Mouse (Mus musculus) cerebellum, postnatal 10 days (tissue): Measurements from ENCODE around the gene Olfr1451.
"Not testable (repeated sequence)": the region's sequence is repeated elsewhere in the genome, so short reads cannot be mapped to it uniquely, and the experiment has no call there.

Experiments used
- DNase-seq, 2 experiments: peaks; one replicate each; pipeline ENCODE4 v3.0.0; 2021; ENCODE audit warnings: mixed read lengths in 2 of 2

Gene Olfr1451

DNA sequence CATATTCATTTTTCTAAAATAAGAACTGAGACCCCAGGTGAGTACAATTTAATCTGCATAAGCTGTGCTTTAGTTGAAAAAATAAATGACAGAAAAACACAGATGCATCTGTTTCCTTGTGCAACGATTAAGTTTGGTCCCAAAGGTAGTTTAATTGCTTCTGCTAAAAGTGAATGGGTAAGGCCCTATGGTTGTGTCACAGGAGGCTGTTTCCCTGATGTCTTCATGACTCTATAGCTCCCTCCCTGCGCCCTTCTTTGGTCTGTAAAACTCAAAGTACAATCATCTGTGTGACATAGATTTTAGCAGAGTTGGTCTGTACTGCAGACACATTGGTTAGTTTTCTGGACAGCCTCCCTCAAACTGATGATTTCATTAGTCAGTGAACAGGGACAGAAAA is at the start of gene Olfr1451:
Olfr1451 (plus strand) TSS at position 301 of the 400 bp plus-strand sequence.
- no peak for DNase-seq

DNA sequence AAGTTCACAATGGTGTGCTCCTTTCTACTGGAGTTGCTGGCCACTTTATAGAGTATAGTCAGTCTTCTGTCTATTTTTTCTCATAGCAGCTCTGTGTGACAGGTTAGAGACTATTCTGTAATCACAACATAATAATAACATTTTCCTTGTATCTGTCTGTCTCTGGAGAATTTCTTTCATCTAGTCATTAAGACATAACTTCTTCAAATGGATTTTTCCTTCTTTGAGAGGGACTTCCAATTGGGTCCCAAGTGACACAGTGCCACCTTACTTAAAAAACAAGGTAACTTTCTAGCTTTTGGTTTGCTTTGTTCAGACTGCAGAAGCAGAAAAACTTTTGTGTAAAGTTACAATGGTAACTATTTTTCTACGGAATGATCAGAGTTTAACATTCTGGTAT is 44.9 kb upstream of the Olfr1451 start, which contains the start of gene Olfr1450:
Olfr1450 (plus strand) TSS at position 301 of the 400 bp plus-strand sequence.
- DNase-seq, result no peak

DNA sequence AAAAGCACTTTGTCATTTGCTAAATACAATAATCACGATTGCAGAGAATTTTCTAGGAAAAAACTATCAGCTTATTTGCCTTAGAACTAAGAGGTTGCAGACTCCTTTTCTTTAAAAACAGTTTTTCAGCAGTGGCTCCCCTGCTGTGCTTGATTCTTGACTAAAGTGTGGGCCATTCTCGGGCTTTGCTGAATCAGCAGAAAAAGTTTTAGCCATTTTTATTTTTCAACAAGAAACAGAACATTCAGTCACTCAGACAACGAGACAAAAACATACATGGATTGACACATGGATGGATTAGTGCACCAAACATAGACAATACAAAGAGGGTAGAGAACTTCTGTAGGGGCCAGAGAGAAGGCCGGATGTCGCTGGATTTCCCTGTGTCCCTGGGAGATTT is 24.7 kb upstream of the Olfr1451 start:
- DNase-seq, result not testable (repeated sequence)

DNA sequence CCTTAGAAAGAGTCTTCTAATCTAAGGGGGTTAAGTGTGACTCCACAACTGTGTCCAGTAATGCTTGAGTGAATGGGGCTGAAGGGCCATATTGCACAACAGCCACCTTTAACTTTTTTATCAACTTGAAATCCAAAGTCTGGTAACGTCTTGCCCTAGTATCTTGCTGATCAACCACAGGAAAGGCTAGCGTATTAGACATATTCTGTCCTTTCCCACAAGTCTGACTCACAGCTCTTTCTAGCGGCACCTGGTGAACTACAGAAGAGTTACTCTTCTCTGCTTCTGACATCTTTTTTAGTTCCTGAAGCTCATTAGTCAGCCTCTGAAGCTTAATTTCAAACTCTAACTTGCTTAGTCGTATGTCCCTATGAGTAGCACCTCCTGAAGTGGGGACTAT is 2.5 kb upstream of the Olfr1451 start:
- DNase-seq, result not testable (repeated sequence)

DNA sequence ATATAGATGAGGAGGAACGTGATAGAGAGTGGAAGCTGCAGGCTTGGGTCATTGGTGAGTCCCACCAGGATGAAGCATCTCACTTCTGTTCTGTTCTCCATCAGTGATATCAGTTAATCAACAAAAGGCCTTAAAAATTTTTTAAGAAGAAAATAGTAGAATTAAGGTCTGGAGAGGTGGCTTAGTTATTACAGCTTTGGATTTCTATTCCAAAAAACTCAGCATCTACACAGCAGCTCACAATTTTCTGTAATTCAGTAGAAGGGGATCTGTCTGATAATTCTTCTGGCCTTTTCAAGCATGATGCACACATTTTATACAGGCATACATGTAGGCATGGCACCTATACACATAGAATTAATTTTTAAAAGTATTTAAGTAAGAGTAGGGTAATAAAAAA is 33.4 kb downstream of the Olfr1451 start, which contains the start of gene Olfr1453:
Olfr1453 (minus strand) TSS at position 101 of the 400 bp plus-strand sequence.
- DNase-seq, result no peak
